Mouse (Mus musculus) CH12.LX (cell line): ENCODE measurements around the gene Adgrl1. TPM values are rescaled to one million over a fixed set of nuclear protein-coding genes. Genes with fewer than 3 reads are reported as not detected.
A peak's percentile ranks its signal among the peaks of the same experiment; 100 is the strongest.

Source experiments
- DNase-seq: peaks from one replicate; pipeline ENCODE4 v3.0.0-alpha.2; 2013; ENCODE audit errors: extremely low read depth
- H3K27ac ChIP-seq: 2 replicates; pipeline ENCODE4 v1.5.1; 2012; ENCODE audit warnings: low read depth, mild to moderate bottlenecking, control low read depth, moderate library complexity; ENCODE audit not compliant: insufficient read depth
- H3K27me3 ChIP-seq: replicated peaks from 2 replicates; pipeline ENCODE3; 2012; ENCODE audit warnings: inconsistent platforms
- H3K36me3 ChIP-seq, 2 experiments: replicated peaks in 1 of 2; 2 replicates each; pipeline versions ENCODE3 to v1.6.1; 2012; ENCODE audit warnings: inconsistent platforms in 1 of 2, low read length in 1 of 2, mild to moderate bottlenecking in 1 of 2, mixed read lengths in 1 of 2, moderate library complexity in 1 of 2; ENCODE audit not compliant: control insufficient read depth in 1 of 2, insufficient read depth in 1 of 2
- H3K4me1 ChIP-seq, 2 experiments: 2 replicates each; pipeline ENCODE4 v1.6.1; 2012; ENCODE audit warnings: inconsistent platforms in 1 of 2, moderate library complexity in 1 of 2; ENCODE audit not compliant: insufficient read depth in 2 of 2, control insufficient read depth in 1 of 2
- H3K4me2 ChIP-seq: 2 replicates; pipeline ENCODE4 v1.6.1; 2012; ENCODE audit warnings: low read depth, mild to moderate bottlenecking, control low read depth; ENCODE audit not compliant: poor library complexity, insufficient read depth, severe bottlenecking
- H3K4me3 ChIP-seq, 3 experiments: fragments of 150-350 bp in 1 of 3; sonication (generic) in 1 of 3; replicated peaks in 1 of 3; 2 replicates each; pipeline versions ENCODE3 to v1.5.1; 2011 to 2012; ENCODE audit warnings: low read depth in 2 of 3, low read length in 2 of 3, mild to moderate bottlenecking in 2 of 3, moderate library complexity in 2 of 3, control low read depth in 1 of 3, improper control_type of control experiment in 1 of 3, inconsistent platforms in 1 of 3, mixed read lengths in 1 of 3; ENCODE audit not compliant: poor library complexity in 1 of 3
- H3K79me2 ChIP-seq: replicated peaks from 2 replicates; pipeline ENCODE4 v1.6.1; 2012; ENCODE audit warnings: mild to moderate bottlenecking, moderate library complexity; ENCODE audit not compliant: control insufficient read depth, poor library complexity, insufficient read depth, severe bottlenecking; ENCODE audit errors: extremely low read depth
- H3K9ac ChIP-seq: 2 replicates; pipeline ENCODE4 v1.6.1; 2012; ENCODE audit warnings: low read depth, mild to moderate bottlenecking, control low read depth, moderate library complexity; ENCODE audit not compliant: insufficient read depth
- H3K9me3 ChIP-seq: replicated peaks from 2 replicates; pipeline ENCODE3; 2012; ENCODE audit warnings: low read length, inconsistent platforms, mixed read lengths
- CTCF ChIP-seq, 2 experiments: IDR thresholded peaks in 1 of 2; conservative IDR thresholded peaks in 1 of 2; 2 replicates each; pipeline ENCODE4 v1.5.1; 2011 to 2012; ENCODE audit warnings: low read depth in 2 of 2, low read length in 2 of 2, improper control_type of control experiment in 1 of 2, inconsistent platforms in 1 of 2, mild to moderate bottlenecking in 1 of 2, moderate library complexity in 1 of 2
- E2F4 ChIP-seq: IDR thresholded peaks from 2 replicates; pipeline ENCODE4 v1.6.1; 2011; ENCODE audit warnings: low read depth, low read length, improper control_type of control experiment; ENCODE audit not compliant: insufficient replicate concordance
- JUND ChIP-seq: conservative IDR thresholded peaks from 2 replicates; pipeline ENCODE4 v1.6.1; 2011; ENCODE audit warnings: low read depth, low read length, improper control_type of control experiment
- MEF2A ChIP-seq: IDR thresholded peaks from 2 replicates; pipeline ENCODE4 v1.6.1; 2014; ENCODE audit warnings: low read depth, mild to moderate bottlenecking, inconsistent platforms, low read length, improper control_type of control experiment, borderline replicate concordance
- NRF1 ChIP-seq: IDR thresholded peaks from 2 replicates; pipeline ENCODE4 v1.6.1; 2014; ENCODE audit warnings: low read depth, mild to moderate bottlenecking, inconsistent platforms, low read length, improper control_type of control experiment, moderate library complexity
- PAX5 ChIP-seq: IDR thresholded peaks from 2 replicates; pipeline ENCODE4 v1.6.1; 2012; ENCODE audit warnings: low read length, inconsistent platforms, mixed read lengths
- POLR2AphosphoS2 ChIP-seq: IDR thresholded peaks from 2 replicates; pipeline ENCODE4 v1.6.1; 2011; ENCODE audit warnings: low read depth, low read length, improper control_type of control experiment
- SIN3A ChIP-seq: IDR thresholded peaks from 2 replicates; pipeline ENCODE4 v1.6.1; 2012; ENCODE audit warnings: low read length, improper control_type of control experiment, inconsistent platforms
- USF1 ChIP-seq: IDR thresholded peaks from 2 replicates; pipeline ENCODE4 v1.6.1; 2014; ENCODE audit warnings: low read depth, mild to moderate bottlenecking, inconsistent platforms, low read length, improper control_type of control experiment
- USF2 ChIP-seq: conservative IDR thresholded peaks from 2 replicates; pipeline ENCODE4 v1.6.1; 2011; ENCODE audit warnings: low read depth, low read length, improper control_type of control experiment
- ZNF384 ChIP-seq: IDR thresholded peaks from 2 replicates; pipeline ENCODE4 v1.6.1; 2012; ENCODE audit warnings: low read depth, low read length, improper control_type of control experiment, inconsistent platforms
- dilution Hi-C: fragments of 300-500 bp; cut with MboI; formaldehyde crosslinking; loops from 2 replicates; pipeline ENCODE4 v1.14.3; 2020; ENCODE audit warnings: low sequenced_read_pairs; ENCODE audit not compliant: extremely low pct_unique_long_range_greater_than_20kb, extremely low pct_ligation_motif_present
- in situ Hi-C: fragments of 300-500 bp; cut with MboI; formaldehyde crosslinking; loops from 3 replicates; pipeline ENCODE4 v1.14.3; 2019; ENCODE audit warnings: low sequenced_read_pairs, low pct_ligation_motif_present, low pct_unique_long_range_greater_than_20kb, mixed read lengths
- polyA plus RNA-seq: library from polyadenylated mRNA; unstranded; fragments of >175 nt; gene quantifications from 2 replicates; pipeline ENCODE4 v1.2.1, GENCODE M21; 2012; ENCODE audit warnings: low read depth; ENCODE audit not compliant: insufficient read length
- total RNA-seq, 2 experiments: library from RNA; depleted of rRNA; stranded (reverse); fragments of 300-350 nt in 1 of 2; fragments of >200 nt in 1 of 2; gene quantifications; 2 replicates each; pipeline ENCODE4 v1.2.3; 2012 to 2014

The Adgrl1 gene
- total and polyA plus RNA-seq, 3 experiments = 4.4 to 14.8 (median 14.5) TPM

DNA sequence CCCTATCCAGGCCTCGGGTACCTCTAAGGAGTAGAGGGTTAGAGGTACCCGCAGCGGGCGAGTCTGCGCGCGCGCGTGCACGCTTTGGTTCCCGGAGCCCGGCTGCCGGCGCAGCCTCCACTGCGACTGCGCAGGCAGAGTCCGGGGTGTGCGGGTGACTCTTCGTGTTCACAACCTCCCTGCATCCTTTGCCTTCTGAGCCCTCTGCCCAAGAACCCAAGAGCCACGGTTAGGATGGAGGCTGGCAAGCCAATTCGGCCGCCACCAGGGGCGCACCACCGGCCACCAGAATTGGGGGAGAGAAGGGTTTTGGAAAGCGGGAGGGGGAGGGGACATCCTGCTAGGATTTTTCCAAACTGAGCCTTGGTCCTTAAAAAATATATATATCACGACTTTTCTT, 2.7 kb upstream of the Adgrl1 start:
- no peaks in the 10 kb centered on the region for H3K36me3 ChIP-seq
- peaks cover 20% of the 10 kb centered on the region for H3K27me3 ChIP-seq
- H3K27ac ChIP-seq = no peak overlapping the region
- TF ChIP-seq POLR2AphosphoS2 = no peak
- peak in 1 of 2 experiments; percentile 38; a peak in 2 of 4 replicates for TF ChIP-seq CTCF (conservative IDR thresholded peaks at IDR 0.05 in 1 of 2, IDR thresholded peaks at IDR 0.05 in 1 of 2; ENCODE audit: low read depth in 2 of 2, low read length in 2 of 2)
- TF ChIP-seq E2F4 = no peak
- no peak for TF ChIP-seq MEF2A
- no peak for TF ChIP-seq PAX5
- no peak for TF ChIP-seq NRF1
- no peak overlapping the region for H3K4me3 ChIP-seq
- no peak for DNase-seq
- H3K9ac ChIP-seq = no peak overlapping the region
- H3K9me3 ChIP-seq = peaks cover 4% of the 10 kb centered on the region
- dilution Hi-C loops = no loop called here
- in situ Hi-C loops = loop anchor here (5.0 to 10.0 kb wide), 3 partner anchors 58 to 160 kb away; partner anchors contain the start of genes Asf1b and Gm10644
- no peaks in the 10 kb centered on the region for H3K79me2 ChIP-seq
- H3K4me1 ChIP-seq = peaks cover 12 to 23% of the 10 kb centered on the region in 2 experiments
- no peak overlapping the region for H3K4me2 ChIP-seq

- dilution Hi-C loops = no loop called here
- TF ChIP-seq USF1 (no peak), CTCF (conservative IDR thresholded peaks at IDR 0.05 in 1 of 2, IDR thresholded peaks at IDR 0.05 in 1 of 2; ENCODE audit: low read depth in 2 of 2, low read length in 2 of 2) (no peak), JUND (no peak)
- Histone ChIP-seq H3K9me3 (peaks cover 4% of the 10 kb centered on the region), H3K36me3 (no peaks in the 10 kb centered on the region), H3K4me2 (no peak overlapping the region; the same call in 1 of the 2 replicates), H3K27me3 (peaks cover 15% of the 10 kb centered on the region), H3K9ac (no peak overlapping the region), H3K4me3 (no peak overlapping the region), H3K79me2 (no peaks in the 10 kb centered on the region), H3K27ac (no peak overlapping the region), H3K4me1 (peaks cover 18 to 36% of the 10 kb centered on the region in 2 experiments)
- in situ Hi-C loops = loop anchor here (5.0 to 10.0 kb wide), 3 partner anchors 56 to 161 kb away; partner anchors contain the start of genes Asf1b and Gm10644
- DNase-seq = no peak
Measured at GRCm38 (mm10) chr8:83898456-83898855, 1.4 kb upstream of the Adgrl1 start.

- H3K27ac ChIP-seq = no peak overlapping the region
- peak; percentile 51 for DNase-seq
- peaks cover 14% of the 10 kb centered on the region for H3K27me3 ChIP-seq
- TF ChIP-seq CTCF (conservative IDR thresholded peaks at IDR 0.05 in 1 of 2, IDR thresholded peaks at IDR 0.05 in 1 of 2; ENCODE audit: low read depth in 2 of 2, low read length in 2 of 2) = no peak
- TF ChIP-seq ZNF384 = peak; percentile 93
- peak; percentile 21 for TF ChIP-seq SIN3A
- TF ChIP-seq USF2 = no peak
- TF ChIP-seq, all 38 proteins: peak for 2
- Histone ChIP-seq H3K4me3 (no peak overlapping the region), H3K4me1 (peaks cover 18 to 41% of the 10 kb centered on the region in 2 experiments), H3K4me2 (peak overlapping the region; percentile 78), H3K9ac (no peak overlapping the region), H3K79me2 (no peaks in the 10 kb centered on the region), H3K36me3 (peaks cover 0 to 2% of the 10 kb centered on the region in 2 experiments), H3K9me3 (peaks cover 4% of the 10 kb centered on the region)
- in situ Hi-C loops (loop anchor here (5.0 to 10.0 kb wide), 3 partner anchors 56 to 162 kb away; partner anchors contain the start of genes Asf1b and Gm10644), dilution Hi-C loops (no loop called here)
Measured at GRCm38 (mm10) chr8:83898985-83899362, 931 bp upstream of the Adgrl1 start.
